Mouse (Mus musculus) heart, adult 8-10 months (tissue): ENCODE measurements around the gene Abcc4. TPM values are rescaled to one million over a fixed set of nuclear protein-coding genes. Genes with fewer than 3 reads are reported as not detected.

ENCODE experiments used
- DNase-seq: peaks from one replicate; pipeline ENCODE4 v3.0.0; 2022; ENCODE audit warnings: low spot score
- total RNA-seq, 4 experiments: library from RNA; stranded (reverse); gene quantifications; 2 replicates each; pipeline ENCODE4 v1.2.4; 2022

The Abcc4 gene
- total RNA-seq, 4 experiments from 2014 or later = 7.4 to 9.9 (median 8.5) TPM

GRCm38 (mm10) chr14:118507829-118508228, 198.2 kb downstream of the Abcc4 start:
- peak; percentile 5 for DNase-seq

GRCm38 (mm10) chr14:118506591-118507146, 199.3 kb downstream of the Abcc4 start:
- peak; percentile 65 for DNase-seq

- DNase-seq = no peak
Observed at GRCm38 (mm10) chr14:118496767-118497166, 209.3 kb downstream of the Abcc4 start.

- DNase-seq = no peak
Observed at GRCm38 (mm10) chr14:118495458-118495857, 210.6 kb downstream of the Abcc4 start.

- DNase-seq = no peak
Observed at GRCm38 (mm10) chr14:118491708-118492107, 214.3 kb downstream of the Abcc4 start.

- DNase-seq = no peak
Observed at GRCm38 (mm10) chr14:118491300-118491699, 214.7 kb downstream of the Abcc4 start.

GRCm38 (mm10) chr14:118490525-118490924, 215.5 kb downstream of the Abcc4 start:
- DNase-seq = no peak

GRCm38 (mm10) chr14:118486349-118486748, 219.7 kb downstream of the Abcc4 start:
- DNase-seq = no peak

- no peak for DNase-seq
Observed at GRCm38 (mm10) chr14:118485646-118486045, 220.4 kb downstream of the Abcc4 start.

GRCm38 (mm10) chr14:118482320-118482719, 223.7 kb downstream of the Abcc4 start:
- no peak for DNase-seq

GRCm38 (mm10) chr14:118481779-118482178, 224.2 kb downstream of the Abcc4 start:
- no peak for DNase-seq

- no peak for DNase-seq
Observed at GRCm38 (mm10) chr14:118476329-118476728, 229.7 kb downstream of the Abcc4 start.

GRCm38 (mm10) chr14:118475100-118475454, 230.9 kb downstream of the Abcc4 start:
- DNase-seq = no peak

GRCm38 (mm10) chr14:118474226-118475099, 231.6 kb downstream of the Abcc4 start:
- DNase-seq = no peak

- no peak for DNase-seq
Observed at GRCm38 (mm10) chr14:118473831-118474193, 232.2 kb downstream of the Abcc4 start.

GRCm38 (mm10) chr14:118473188-118473830, 232.7 kb downstream of the Abcc4 start:
- no peak for DNase-seq

GRCm38 (mm10) chr14:118465331-118465730, 240.7 kb downstream of the Abcc4 start:
- DNase-seq = no peak

GRCm38 (mm10) chr14:118464401-118464800, 241.6 kb downstream of the Abcc4 start:
- DNase-seq = no peak

GRCm38 (mm10) chr14:118452572-118452971, 253.4 kb downstream of the Abcc4 start:
- DNase-seq = no peak

GRCm38 (mm10) chr14:118440155-118440554, 265.9 kb downstream of the Abcc4 start:
- DNase-seq = no peak

- no peak for DNase-seq
Observed at GRCm38 (mm10) chr14:118437156-118437931, 268.7 kb downstream of the Abcc4 start.

- no peak for DNase-seq
Observed at GRCm38 (mm10) chr14:118436791-118437155, 269.2 kb downstream of the Abcc4 start.
